Mouse (Mus musculus) limb, embryonic 10.5 days (tissue): ENCODE measurements around the gene Gm21860. TPM values are rescaled to one million over a fixed set of nuclear protein-coding genes. Genes with fewer than 3 reads are reported as not detected.

Experiments
- polyA plus RNA-seq: library from polyadenylated mRNA; unstranded; fragments of >200 nt; fragmentation: Nextera tagmentation; extraction: Ambion mirVana; gene quantifications from 2 replicates; pipeline ENCODE4 v1.2.1, GENCODE M21; 2016

Gm21860 gene
- polyA plus RNA-seq, 1 experiment from 2014 or later = not detected

Other genes starting within 250 kb of the Gm21860 start
- not detected in 2 replicates for gene Gm47283, start 29.9 kb upstream of the Gm21860 start, polyA plus RNA-seq
- not detected in 2 replicates for gene Gm21748, start 84.4 kb upstream of the Gm21860 start, polyA plus RNA-seq